Mouse (Mus musculus) cerebellum, adult 18-20 months (tissue): ENCODE data around the gene Hectd4.
"Not testable (repeated sequence)": the region's sequence is repeated elsewhere in the genome, so short reads cannot be mapped to it uniquely, and the experiment has no call there.

Source experiments
- DNase-seq, 2 experiments: peaks; one replicate each; pipeline ENCODE4 v3.0.0; 2021

Hectd4 gene

DNA sequence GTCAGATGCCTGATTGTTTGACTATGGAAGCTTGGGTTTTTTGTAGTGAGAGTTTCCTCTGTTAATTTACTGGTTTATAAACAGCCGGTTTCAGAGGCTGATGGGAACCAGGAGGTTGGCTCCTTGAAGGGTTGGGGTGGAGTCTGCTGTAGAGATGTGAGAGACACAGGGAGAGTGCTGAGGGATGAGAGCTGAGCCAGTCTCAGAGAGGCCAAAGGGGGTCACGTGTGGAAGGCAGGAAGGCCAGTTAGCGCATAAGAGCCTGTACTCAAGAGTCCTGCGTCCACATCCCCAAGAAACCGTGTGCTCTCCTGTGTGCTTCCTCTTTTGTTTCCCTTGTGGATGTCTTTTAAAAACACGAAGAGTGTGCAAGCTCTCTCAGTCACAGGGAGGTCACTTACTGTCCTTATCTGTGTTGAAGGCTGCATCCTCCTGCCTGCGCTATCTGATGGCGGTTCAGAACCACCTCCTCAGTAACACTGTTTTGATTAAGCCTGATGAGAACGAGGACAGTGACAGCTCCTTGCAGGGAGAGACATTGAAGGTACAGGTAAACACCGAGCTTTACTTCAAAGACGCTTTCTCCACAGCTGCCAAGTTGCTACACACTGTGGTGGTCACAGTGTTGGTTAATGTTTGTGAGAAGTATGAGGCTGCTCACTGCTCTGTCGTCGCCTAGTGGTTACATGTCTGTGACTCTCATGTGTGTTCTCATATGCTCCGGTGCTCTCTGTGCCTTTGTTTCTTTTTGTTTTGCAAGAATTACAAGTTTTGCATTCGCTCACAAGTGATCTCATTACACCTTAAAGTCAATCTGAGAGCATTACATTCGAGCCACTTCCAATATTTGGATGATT is 72.5 kb downstream of the Hectd4 start:
- DNase-seq, result no peak

DNA sequence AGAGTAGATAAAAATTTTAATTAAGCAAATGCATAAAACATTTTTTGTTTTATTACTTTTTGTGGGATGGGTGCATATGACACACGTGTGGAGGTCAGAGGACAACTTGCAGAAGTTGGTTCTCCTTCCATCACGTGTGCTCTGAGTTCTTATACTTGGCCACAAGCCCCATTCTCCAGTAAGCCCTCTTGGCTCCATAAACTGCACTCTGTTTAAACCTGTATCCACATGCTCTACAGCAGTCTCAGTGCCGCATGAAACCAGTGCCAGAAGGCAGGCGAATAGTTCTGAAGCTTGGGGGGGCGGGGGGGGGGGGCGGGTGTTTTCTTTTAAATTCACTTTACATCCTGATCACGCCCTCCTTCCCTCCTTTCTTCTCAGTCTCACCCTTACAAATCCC is 85.0 kb downstream of the Hectd4 start:
- DNase-seq, result no peak

- DNase-seq, result no peak
Measured at GRCm38 (mm10) chr5:121307620-121308019, 87.6 kb downstream of the Hectd4 start.

- DNase-seq, result no peak
Measured at GRCm38 (mm10) chr5:121311576-121311975, 91.6 kb downstream of the Hectd4 start.

GRCm38 (mm10) chr5:121313764-121314474 is 93.9 kb downstream of the Hectd4 start:
- DNase-seq, result peak; percentile 63 to 65

DNA sequence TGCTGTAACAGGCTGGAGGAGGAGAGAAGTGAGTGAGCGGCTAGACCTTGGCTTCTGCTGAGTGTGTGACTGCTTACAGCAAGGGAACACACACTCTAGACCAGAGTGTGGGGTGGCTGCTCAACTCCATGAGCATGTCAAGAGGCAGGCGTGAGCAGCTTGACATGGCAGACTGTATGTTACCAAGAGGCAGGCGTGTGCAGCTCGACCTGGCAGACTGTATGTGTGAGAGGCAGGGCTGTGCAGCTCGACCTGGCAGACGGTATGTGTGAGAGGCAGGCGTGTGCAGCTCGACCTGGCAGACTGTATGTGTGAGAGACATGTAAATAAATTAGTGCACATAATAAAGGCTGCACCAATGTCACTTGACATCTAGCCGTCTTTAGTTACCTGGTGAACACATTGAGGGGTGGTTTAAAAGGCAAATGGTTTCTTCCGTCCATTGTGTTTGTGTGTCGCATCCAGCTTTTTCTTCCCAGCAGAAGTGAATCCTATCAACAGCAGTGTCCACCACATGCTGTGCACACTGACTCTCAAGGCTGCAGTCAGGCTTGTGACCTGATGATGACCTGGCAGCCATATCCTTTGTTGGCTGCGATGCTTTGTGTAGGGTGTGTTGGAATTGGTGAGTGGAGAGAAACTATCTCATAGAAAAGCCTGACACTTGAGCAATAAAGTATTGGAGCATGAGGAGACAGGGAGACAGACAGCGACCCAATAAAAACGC is 106.2 kb downstream of the Hectd4 start:
- DNase-seq, result no peak

DNA sequence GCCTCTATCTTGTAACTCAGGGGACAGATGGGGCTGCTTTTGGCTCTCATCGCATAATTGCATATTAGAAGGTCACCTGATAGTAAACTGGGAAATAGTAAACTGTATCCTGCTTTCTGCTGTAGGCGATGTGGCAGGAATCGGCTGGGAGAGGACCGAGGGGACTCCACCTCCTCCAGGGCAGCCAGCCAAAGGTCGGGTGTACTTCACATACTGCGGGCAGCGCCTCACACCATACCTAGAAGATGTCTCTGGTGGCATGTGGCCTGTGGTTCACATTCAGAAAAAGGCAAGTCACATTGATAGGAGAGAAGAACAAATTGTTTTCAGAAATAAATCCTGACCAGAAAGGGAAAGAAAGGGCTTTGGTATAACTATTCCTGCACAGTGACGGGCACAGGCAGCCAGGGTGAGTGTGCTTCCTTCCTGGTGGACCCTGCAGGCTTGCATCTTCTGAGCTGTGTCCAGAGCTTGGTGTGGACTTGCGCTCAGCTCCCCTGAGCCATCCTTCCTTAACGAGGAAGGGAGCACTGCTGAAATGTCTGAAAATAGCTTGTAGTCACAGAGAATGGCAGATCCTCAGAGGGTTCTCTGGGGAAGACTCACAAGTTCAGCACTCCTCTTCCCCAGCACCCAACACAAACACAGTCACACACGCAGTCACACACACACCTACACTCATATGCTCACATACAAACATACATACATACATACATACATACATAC is 109.5 kb downstream of the Hectd4 start:
- DNase-seq, result peak; percentile 36 to 38

GRCm38 (mm10) chr5:121330154-121330816 is 110.3 kb downstream of the Hectd4 start:
- DNase-seq, result not testable (repeated sequence)

DNA sequence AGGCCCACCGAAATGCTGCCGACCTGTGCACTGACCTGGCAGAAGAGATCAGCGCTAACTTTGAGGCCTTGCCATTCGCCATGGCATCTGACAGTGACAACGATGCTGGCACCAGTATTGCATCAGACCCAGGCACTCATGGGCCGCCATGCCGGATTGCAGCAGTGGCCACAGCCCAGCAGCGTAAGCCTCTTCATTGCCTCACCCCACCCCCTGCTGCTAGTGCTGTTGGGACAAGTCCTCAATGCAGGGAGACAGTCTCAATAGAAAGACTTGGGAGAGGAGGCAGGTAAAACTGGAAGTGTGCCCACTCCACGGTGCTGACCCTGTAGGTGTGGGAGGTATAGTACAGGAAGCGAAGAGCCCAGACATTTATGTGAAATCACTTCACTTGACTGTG is 111.7 kb downstream of the Hectd4 start:
- DNase-seq, result no peak

- no peak for DNase-seq
Measured at GRCm38 (mm10) chr5:121333976-121334375, 114.0 kb downstream of the Hectd4 start.

- no peak for DNase-seq
Measured at GRCm38 (mm10) chr5:121334454-121334853, 114.4 kb downstream of the Hectd4 start.

GRCm38 (mm10) chr5:121335426-121335825 is 115.4 kb downstream of the Hectd4 start:
- no peak for DNase-seq

GRCm38 (mm10) chr5:121336009-121336408 is 116.0 kb downstream of the Hectd4 start:
- peak; percentile 55 to 69 for DNase-seq

DNA sequence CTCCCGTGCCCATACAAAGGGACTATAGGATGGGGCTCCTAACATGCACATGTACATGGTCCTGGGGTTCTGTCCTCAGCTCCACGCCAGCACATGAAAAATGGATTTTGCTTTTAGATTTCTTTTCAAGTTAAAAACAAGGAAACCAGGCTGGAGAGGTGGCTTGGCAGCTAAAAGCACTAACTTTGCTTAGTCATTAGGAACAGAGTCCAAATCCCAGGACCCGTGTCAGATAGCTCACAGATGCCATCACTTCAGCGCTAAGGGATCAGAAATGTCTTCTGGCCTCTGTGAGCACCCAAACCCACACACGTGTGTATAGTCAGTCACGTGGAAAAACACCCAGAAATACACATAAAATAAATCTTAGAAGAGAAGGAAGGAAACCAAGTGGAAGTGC is 116.8 kb downstream of the Hectd4 start:
- DNase-seq, result no peak

- peak; percentile 57 to 63 for DNase-seq
Measured at GRCm38 (mm10) chr5:121339507-121340230, 119.7 kb downstream of the Hectd4 start.

GRCm38 (mm10) chr5:121340965-121341473 is 121.0 kb downstream of the Hectd4 start:
- DNase-seq, result no peak

DNA sequence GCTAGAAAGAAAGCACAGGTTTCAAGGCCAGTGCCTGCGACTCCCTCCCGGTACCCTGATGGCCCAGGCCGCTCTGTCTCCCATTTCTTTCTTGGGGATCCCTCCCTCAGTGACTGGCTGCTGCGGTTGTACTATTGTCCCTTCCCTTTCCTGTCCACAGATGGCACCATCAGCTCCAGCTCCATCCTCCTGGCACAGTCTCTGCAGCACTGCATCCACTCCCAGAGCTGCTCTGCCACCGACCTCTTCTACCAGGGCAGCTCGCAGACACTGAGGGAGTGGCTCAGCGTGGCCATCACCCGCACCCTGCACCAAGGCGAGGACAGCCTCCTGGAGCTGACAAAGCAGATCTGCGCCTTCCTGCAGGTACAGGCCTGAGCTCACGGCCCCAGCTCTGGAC is 122.5 kb downstream of the Hectd4 start:
- DNase-seq, result peak; percentile 46 to 62

DNA sequence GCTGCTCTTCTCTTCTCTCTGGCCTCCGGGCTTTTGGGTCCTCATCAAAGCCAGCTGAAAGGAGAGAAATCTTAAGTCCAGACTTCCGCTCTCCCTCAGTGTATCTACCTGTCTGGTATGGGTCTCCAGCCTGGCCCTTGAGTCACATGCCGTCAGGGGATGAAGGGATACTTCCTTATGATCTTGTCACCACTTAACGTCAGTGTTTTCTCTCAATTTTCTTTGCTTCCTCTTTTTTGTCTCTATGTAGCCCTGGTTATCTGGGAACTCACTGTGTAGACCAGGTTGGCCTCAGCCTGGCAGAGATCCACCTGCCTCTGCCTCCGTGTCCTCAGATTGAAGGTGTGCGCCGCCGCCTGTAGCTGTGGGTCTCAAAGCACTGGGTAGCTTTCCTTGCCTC is 124.0 kb downstream of the Hectd4 start:
- no peak for DNase-seq

DNA sequence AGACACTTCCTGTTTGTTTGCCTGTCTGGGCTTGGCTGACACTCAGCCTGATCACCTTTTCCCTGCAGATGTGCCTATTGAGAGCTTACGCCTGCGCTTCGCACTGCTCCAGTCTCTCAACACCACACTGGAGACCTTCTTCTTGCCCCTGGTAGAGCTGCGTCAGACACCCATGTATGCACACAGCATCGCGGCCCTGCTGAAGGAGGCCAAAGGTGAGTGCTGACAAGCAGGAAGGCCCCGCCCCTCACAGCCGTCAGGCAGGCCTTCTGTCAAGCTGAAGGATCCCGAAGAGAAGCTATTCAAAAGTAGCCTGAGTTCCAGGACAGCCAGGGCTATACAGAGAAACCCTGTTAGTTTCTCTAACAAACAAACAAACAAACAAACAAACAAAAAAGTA is 139.2 kb downstream of the Hectd4 start:
- DNase-seq, result no peak

GRCm38 (mm10) chr5:121361696-121362095 is 141.7 kb downstream of the Hectd4 start:
- peak; percentile 54 to 58 for DNase-seq

GRCm38 (mm10) chr5:121363441-121363840 is 143.4 kb downstream of the Hectd4 start:
- DNase-seq, result no peak
